Mouse (Mus musculus) limb, embryonic 12.5 days (tissue): ENCODE data around the gene Xab2. TPM values are rescaled to one million over a fixed set of nuclear protein-coding genes. Genes with fewer than 3 reads are reported as not detected.

Source experiments
- polyA plus RNA-seq: library from polyadenylated mRNA; unstranded; fragments of >200 nt; fragmentation: Nextera tagmentation; extraction: Ambion mirVana; gene quantifications from 2 replicates; pipeline ENCODE4 v1.2.1, GENCODE M21; 2016

Gene Xab2
- polyA plus RNA-seq, 1 experiment from 2014 or later, result 67.7 TPM

Other genes starting within 250 kb of the Xab2 start
- gene Arhgef18, start 228.3 kb downstream of the Xab2 start, polyA plus RNA-seq, result 12.3 and 13.6 TPM in 2 replicates
- gene Pex11g, start 153.6 kb downstream of the Xab2 start, polyA plus RNA-seq, result 5.9 and 7.6 TPM in 2 replicates
- not detected in 2 replicates for gene Tex45, start 150.5 kb downstream of the Xab2 start, polyA plus RNA-seq
- 61.1 and 68.1 TPM in 2 replicates for gene Zfp358, start 128.2 kb downstream of the Xab2 start, polyA plus RNA-seq
- 52.9 and 59.4 TPM in 2 replicates for gene Mcoln1, start 120.9 kb downstream of the Xab2 start, polyA plus RNA-seq
- gene Pnpla6, start 105.9 kb downstream of the Xab2 start, polyA plus RNA-seq, result 22.9 and 29.5 TPM in 2 replicates
- 0.69 and 0.74 TPM in 2 replicates for gene C330021F23Rik, start 53.3 kb downstream of the Xab2 start, polyA plus RNA-seq
- 7.0 and 8.5 TPM in 2 replicates for gene Camsap3, start 34.0 kb downstream of the Xab2 start, polyA plus RNA-seq
- 115 and 133 TPM in 2 replicates for gene Pet100, start 232 bp upstream of the Xab2 start, polyA plus RNA-seq
- 0.31 and 0.61 TPM in 2 replicates for gene Pcp2, start 4.2 kb upstream of the Xab2 start, polyA plus RNA-seq
- gene Stxbp2, start 9.6 kb upstream of the Xab2 start, polyA plus RNA-seq, result 27.8 and 32.4 TPM in 2 replicates
- not detected in 2 replicates for gene Retn, start 34.5 kb upstream of the Xab2 start, polyA plus RNA-seq
- gene Mcemp1, start 44.4 kb upstream of the Xab2 start, polyA plus RNA-seq, result not detected in 2 replicates
- 13.9 and 14.0 TPM in 2 replicates for gene Fcor, start 51.0 kb upstream of the Xab2 start, polyA plus RNA-seq
- 37.6 and 38.2 TPM in 2 replicates for gene Trappc5, start 55.0 kb upstream of the Xab2 start, polyA plus RNA-seq
- 0.37 TPM in 1 of 2 replicates, not detected in the other for gene Fcer2a, start 72.9 kb upstream of the Xab2 start, polyA plus RNA-seq
- gene Clec4g, start 99.3 kb upstream of the Xab2 start, polyA plus RNA-seq, result not detected in 2 replicates
- gene Cd209a, start 127.7 kb upstream of the Xab2 start, polyA plus RNA-seq, result not detected in 2 replicates
- gene Cd209e, start 233.0 kb upstream of the Xab2 start, polyA plus RNA-seq, result not detected in 2 replicates